Mouse (Mus musculus) left cerebral cortex, adult 18-20 months (tissue): Measurements from ENCODE around the gene Tasp1. TPM values are rescaled to one million over a fixed set of nuclear protein-coding genes. Genes with fewer than 3 reads are reported as not detected.
A peak's percentile ranks its signal among the peaks of the same experiment; 100 is the strongest.
"Not testable (repeated sequence)": the region's sequence is repeated elsewhere in the genome, so short reads cannot be mapped to it uniquely, and the experiment has no call there.

Source experiments
- DNase-seq, 2 experiments: peaks; one replicate each; pipeline ENCODE4 v3.0.0; 2021 to 2022; ENCODE audit warnings: low spot score in 2 of 2, mixed read lengths in 1 of 2
- total RNA-seq, 2 experiments: library from RNA; stranded (reverse); gene quantifications; 2 replicates each; pipeline ENCODE4 v1.2.3; 2021

The Tasp1 gene
- total RNA-seq, 2 experiments from 2014 or later: 36.2 to 37.1 TPM

- no peak for DNase-seq
These were observed 175.1 kb downstream of the Tasp1 start for GRCm38 (mm10) chr2:139891405-139892089.

DNA sequence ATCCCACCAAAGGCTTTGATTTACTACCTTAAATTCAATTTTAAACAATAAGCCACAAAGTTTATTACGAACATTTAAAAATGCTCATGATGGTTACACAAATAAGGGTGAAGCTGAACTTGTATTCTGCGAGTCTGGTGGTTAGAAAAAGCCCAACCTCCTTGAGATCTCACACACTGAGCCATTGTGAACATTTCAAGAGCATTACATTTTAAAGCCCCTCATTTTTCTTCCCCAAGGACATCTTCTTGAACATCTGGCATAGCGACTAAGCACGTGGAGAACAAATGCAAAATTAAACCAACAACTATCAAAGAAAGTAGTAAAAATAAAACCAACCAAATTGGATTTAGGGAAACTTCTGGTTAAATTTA, 182.4 kb downstream of the Tasp1 start:
- no peak for DNase-seq

GRCm38 (mm10) chr2:139883581-139884263, 182.9 kb downstream of the Tasp1 start:
- no peak for DNase-seq

GRCm38 (mm10) chr2:139878052-139878621, 188.5 kb downstream of the Tasp1 start:
- peak in 1 of 2 experiments; percentile 10 for DNase-seq

DNA sequence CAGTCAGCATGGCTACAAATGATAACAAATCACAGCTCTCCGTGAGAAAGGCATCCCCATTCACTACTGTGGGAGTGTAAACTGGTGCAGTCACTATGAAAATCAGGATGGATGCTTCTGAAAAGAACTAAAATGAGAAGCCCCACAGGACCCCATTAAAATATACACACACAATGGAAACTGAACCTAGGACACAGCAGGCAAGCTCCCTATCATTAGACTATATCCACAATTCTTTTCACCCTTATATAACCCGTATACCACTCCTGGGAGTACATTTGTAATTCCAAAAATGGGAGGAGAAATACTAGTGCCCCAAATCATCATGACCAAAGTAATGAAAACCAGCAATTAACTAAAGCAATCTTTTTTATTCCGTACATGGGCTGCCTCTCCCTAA, 190.7 kb downstream of the Tasp1 start:
- no peak for DNase-seq

DNA sequence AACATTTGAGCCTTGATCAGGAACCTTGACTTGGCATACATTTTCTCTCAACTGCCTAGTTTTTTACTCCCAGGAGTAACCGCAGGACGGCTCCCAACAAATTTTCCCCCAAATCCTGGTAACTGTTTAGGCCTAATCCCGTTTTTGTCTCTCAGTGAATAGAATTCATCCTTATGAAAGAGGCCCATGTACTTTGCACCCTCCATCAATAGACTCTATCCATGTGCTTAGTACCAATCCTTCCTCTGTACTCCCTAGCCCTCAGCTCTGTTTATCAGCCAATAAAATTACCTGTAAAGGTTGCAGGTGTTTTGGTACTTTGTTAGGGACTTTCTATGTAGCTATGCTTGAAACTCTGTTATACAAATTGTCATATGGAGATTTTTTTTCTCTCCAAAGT, 192.4 kb downstream of the Tasp1 start:
- DNase-seq: no peak

GRCm38 (mm10) chr2:139873762-139874161, 192.8 kb downstream of the Tasp1 start:
- no peak for DNase-seq

DNA sequence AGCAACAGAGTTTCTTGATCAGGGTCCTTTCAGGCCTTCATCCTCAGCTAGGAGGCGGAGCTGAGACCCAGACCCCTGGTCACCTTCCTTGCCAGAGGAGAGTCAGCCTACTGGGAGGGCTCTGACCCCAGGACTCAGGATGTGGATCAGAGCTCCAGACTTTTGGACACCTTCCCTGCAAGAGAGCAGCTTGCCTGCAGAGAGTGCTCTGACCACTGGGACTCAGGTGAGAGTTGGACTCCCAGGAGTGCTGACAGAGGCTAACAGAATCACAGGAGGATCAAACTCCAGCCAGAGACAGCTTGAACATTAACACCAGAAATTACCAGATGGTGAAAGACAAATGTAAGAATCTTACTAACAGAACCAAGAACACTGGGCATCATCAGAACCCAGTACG, 197.5 kb downstream of the Tasp1 start:
- DNase-seq: not testable (repeated sequence)

DNA sequence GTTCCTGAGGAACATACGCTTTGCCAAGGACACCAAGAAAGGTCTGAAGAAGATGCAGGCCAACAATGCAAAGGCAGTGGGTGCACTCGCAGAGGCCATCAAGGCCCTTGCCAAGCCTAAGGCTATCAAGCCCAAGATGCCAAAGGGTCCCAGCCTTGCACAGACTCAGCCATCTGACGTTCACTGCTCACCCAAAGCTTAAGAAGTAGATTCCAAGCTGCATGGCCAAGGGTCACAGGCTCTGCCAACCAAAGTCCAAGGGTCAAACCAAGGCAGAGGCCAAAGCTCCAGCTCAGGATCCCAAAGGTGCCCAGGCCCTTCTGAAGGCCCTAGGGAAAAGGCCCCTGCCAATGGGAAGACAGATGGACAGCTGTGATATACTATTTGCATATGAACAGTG, 203.2 kb downstream of the Tasp1 start:
- DNase-seq: not testable (repeated sequence)

DNA sequence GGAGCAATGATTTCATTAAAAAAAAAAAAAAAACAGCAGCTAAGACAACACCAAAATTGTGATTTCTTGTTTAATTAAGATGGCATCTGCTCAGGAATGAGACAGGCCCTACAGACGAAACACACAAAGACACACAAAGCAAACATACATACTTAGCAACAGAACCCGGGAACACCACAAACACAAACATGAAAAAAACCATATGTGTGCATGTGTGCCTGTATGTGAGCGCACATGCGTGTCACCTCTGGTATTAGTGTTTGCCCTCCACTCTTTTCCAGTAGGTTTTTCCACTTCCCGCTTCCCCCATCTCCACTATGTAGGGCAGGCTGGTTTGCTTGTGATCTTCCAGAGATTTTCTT, 206.5 kb downstream of the Tasp1 start:
- no peak for DNase-seq

DNA sequence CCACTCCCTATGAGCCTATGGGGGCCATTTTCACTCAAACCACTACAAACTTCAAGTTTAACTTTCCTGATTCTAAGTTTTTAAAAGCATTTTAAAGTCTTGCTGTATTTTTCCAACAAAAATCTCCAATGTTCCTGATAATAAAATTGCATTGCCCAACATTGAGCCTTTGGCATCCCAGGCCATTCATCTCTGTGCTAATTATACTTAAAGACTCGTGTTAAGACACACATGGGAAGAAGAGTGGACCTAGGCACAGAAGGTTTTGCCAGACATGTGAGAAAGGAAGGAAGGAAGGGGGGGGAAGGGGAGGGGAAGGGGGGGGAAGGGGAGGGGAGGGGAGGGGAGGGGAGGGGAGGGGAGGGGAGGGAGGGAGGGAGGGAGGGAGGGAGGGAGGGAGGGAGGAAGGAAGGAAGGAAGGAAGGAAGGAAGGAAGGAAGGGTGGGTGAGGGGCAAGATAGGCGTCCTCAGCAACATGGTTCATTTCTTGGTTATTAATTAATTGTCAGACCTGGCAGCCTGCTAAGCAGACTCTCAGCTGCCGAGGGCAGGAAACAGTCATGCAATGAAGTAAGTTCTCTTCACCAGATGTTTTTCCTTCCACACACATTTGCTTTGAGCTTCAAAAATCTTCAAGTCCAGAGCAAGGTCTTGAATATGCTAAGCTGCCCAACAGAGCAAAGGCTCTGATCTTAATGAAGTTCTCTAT, 207.0 kb downstream of the Tasp1 start:
- no peak for DNase-seq

- no peak for DNase-seq
These were observed 217.0 kb downstream of the Tasp1 start for GRCm38 (mm10) chr2:139849621-139850020.

- no peak for DNase-seq
These were observed 225.2 kb downstream of the Tasp1 start for GRCm38 (mm10) chr2:139841359-139841758.

GRCm38 (mm10) chr2:139840941-139841340, 225.7 kb downstream of the Tasp1 start:
- DNase-seq: no peak

- DNase-seq: no peak
These were observed 244.8 kb downstream of the Tasp1 start for GRCm38 (mm10) chr2:139821589-139822378.

GRCm38 (mm10) chr2:139817275-139817674, 249.3 kb downstream of the Tasp1 start:
- no peak for DNase-seq

GRCm38 (mm10) chr2:139807887-139808286, 258.7 kb downstream of the Tasp1 start:
- no peak for DNase-seq

DNA sequence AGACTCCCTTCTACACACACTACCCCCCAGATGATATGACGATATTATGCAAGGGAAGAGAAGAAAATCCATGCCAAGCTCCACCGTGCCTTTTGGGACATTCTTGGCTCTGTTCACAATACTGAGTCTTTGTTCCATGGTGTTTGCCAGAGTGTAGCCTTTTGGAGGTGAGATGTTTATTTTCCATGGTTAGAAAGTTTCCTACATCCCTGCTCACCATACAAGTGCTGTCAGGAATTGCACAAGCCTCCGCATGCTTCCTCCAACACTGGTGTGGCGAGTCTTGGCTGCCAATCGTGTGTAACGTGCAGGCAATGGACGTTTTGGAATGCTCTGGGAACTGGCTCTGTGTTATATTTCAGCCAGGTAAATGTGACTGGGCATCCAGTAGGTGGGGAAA, 262.6 kb downstream of the Tasp1 start:
- DNase-seq: no peak

DNA sequence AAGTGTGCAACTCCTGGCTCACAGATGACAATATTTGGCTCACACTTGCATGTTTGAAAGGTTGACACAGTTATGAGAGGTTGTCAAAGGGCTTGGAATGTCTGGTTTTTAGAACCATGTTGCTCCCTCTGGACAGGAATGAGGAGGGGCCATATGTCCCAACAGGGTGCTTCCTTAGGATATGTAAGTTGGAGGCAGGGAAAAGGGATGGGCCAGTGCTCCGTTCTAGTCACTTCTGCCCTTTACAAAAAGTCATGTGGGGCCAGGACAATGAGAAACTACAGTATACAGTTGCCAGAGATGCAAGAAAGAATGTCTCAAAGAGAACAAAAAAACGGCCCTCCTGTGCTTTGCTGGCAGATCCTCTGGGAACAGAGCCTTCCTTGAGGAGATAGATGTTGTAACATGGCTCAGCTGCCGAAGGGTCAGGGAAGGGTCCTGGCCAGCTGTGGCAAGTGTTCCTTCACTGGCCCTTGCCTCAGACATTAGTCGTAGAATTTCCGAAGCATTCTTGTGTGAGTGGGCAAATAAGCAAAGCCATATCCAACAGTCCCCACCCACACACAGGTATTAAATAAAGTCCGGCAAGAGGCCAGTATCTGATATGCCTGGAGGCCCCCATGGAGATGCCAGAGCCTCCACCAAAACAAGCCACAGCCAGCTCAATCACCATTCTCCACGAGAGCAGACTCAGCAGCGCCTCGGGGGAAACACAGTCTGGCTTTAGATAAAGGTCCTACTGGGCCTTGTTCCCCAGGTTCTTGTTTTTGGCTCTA, 274.1 kb downstream of the Tasp1 start:
- DNase-seq: no peak

GRCm38 (mm10) chr2:139788658-139789057, 277.9 kb downstream of the Tasp1 start:
- DNase-seq: no peak
